Mouse (Mus musculus): ENCODE data around the gene Lypd4.

Gene Lypd4

GRCm38 (mm10) chr7:24889431-24890220 is 19.9 kb upstream of the Lypd4 start:
- no peak for DNase-seq (ENCODE audit: low spot score in 2 of 2)

DNA sequence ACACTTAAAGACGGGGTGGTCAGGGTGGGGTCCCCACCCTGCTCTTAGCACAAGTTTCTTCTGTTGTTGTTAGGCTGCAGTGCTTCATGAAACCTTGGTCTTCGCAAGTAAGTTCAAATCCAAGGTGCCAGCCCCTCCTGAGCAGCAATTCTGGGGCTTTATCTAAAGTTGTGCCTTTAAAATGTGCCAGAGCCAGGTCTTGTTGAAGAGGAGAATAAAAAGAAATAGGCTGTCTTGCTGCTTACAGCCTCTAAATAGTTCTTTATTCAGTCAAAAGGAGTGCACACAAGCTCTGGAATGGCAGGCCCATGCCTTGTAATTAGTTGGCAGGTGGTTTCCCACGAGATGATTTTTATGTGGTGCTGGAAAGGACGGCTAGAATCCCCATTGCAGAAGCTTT is 17.4 kb upstream of the Lypd4 start:
- no peak for DNase-seq (ENCODE audit: low spot score in 2 of 2)

GRCm38 (mm10) chr7:24886308-24886633 is 16.5 kb upstream of the Lypd4 start:
- no peak for DNase-seq (ENCODE audit: low spot score in 2 of 2)

- no peak for DNase-seq (ENCODE audit: low spot score in 2 of 2)
These were observed 15.9 kb upstream of the Lypd4 start for GRCm38 (mm10) chr7:24885468-24886307.

- DNase-seq (ENCODE audit: low spot score in 2 of 2): no peak
These were observed 15.1 kb upstream of the Lypd4 start for GRCm38 (mm10) chr7:24884693-24885291.

GRCm38 (mm10) chr7:24883896-24884692 is 14.4 kb upstream of the Lypd4 start, which contains the start of gene Rps19:
Gene Rps19, plus strand, starts transcription at chr7:24884371.
- peak; percentile 98 for DNase-seq (ENCODE audit: low spot score in 2 of 2)

- DNase-seq (ENCODE audit: low spot score in 2 of 2): no peak
These were observed 12.9 kb upstream of the Lypd4 start for GRCm38 (mm10) chr7:24882416-24883199.

DNA sequence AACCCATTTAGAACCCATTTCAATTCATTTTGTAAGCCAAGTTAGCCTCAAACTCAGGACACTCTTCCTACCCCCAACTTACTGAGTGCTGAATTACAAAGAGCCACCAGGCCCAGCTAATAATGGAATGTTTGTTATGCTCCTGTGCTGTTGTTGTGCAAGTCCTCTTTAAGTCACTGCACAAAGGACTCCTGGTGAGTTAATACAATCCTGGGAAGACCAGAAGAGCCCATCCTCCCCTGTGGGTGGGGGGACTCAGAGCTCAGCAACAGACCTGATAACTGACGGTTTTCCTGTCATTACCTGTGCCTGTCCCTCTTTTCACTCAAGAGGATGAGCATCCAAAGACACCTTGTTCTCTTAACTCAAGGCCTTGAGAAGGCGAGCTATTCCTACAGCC is 9.9 kb upstream of the Lypd4 start:
- no peak for DNase-seq (ENCODE audit: low spot score in 2 of 2)

- DNase-seq (ENCODE audit: low spot score in 2 of 2): no peak
These were observed 7.8 kb upstream of the Lypd4 start for GRCm38 (mm10) chr7:24877588-24877987.

DNA sequence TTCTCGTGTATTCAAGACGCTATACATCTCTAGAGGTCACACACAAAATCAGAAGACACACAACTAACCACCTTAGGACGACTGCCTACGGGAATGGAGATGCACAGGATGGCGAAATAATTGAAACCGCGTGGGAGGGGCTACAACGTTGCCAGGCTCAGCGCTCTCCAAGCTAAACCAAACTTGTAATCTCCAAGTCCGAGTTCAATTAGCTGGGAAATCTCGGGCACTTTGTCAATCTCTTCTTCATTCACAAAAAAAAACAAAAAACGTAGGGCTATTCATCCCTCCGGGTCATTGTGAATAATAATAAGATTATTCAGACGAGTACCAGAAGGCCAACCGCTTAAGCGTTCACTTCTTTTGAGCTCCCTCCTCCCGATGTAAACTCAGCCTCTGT is 661 bp downstream of the Lypd4 start:
- DNase-seq (ENCODE audit: low spot score in 2 of 2): no peak

DNA sequence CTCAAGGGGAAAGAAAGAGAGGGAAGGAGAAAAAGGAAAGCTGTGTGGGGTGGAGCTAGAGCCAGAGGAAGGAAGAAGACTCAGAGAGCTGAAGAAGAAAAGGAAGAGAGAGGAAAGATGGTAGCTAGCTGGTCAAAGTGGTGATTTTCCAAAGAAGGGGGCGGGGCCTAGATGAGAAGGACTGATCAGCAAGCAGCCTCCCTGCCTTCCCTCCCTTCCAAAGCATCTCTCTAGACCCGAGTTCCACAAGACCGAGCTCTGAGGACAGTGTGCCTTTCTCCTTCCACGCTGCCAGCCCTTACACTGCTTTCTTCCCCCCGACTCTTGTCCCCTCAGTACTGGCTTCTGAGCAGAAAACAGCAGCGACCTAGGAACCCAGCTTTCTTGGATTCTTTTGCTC is 5.6 kb downstream of the Lypd4 start:
- DNase-seq (ENCODE audit: low spot score in 2 of 2): no peak

- no peak for DNase-seq (ENCODE audit: low spot score in 2 of 2)
These were observed 6.9 kb downstream of the Lypd4 start for GRCm38 (mm10) chr7:24862853-24863252.

DNA sequence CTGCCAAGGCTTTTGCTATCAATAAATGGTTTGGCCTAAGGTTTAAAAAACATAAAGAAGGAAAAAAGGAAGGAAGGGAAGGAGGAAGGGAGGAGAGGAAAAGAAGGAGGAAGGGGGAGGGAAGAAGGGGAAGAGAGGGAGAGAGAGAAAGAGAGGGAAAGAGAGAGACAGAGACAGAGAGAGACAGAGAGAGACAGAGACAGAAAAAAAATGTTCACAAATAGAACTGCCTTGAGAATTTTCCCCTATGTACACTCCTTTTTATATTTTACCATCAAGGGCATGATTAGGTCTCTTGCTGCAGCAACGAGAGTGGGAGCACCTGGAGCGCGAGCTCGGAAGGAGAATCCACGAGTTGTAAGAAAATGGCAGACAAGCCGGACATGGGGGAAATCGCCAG is 7.8 kb downstream of the Lypd4 start, which contains the start of gene Gm9844:
Gene Gm9844, plus strand, starts transcription at position 301 of the 400 bp plus-strand sequence.
- no peak for DNase-seq (ENCODE audit: low spot score in 2 of 2)

DNA sequence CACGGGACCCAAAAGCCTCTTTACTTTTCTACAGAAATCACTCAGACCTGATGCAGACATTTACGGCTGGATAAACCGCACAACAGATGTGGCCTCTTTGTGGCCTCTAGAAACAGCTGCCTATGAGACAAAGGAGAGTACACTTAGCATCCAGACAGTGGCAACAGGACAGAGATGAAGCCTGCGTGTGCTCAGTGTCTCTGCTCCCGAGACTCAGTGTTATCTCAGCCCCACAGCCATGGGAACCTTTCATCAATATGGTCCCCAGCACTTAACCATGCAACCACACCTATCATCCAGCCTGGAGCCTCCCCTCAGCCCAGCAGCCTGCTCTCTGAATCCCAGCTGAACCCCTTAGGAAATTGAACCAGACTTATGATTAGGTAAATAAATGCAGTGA is 10.5 kb downstream of the Lypd4 start:
- no peak for DNase-seq (ENCODE audit: low spot score in 2 of 2)

GRCm38 (mm10) chr7:24856460-24857120 is 13.2 kb downstream of the Lypd4 start:
- no peak for DNase-seq (ENCODE audit: low spot score in 2 of 2)

DNA sequence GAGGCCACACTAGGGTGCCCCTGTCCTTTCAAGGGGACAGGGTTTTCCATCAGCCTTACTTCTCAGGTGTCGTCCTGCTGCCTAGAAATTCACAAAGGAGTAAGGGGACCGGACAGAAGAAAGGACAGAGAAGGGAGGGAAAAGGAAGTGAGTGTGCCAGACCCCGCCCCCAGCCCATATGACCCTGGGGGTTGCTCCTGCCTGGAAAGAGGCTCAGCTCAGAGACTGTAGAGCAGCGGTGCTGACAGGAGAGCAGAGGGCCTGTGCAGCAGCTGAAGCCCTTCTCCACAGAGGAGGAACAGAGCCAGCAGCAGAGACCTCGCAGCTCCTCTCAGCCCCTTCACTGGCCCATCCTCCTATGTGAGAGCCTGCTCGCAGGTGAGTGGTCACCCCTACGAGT is 16.0 kb downstream of the Lypd4 start:
- no peak for DNase-seq (ENCODE audit: low spot score in 2 of 2)

DNA sequence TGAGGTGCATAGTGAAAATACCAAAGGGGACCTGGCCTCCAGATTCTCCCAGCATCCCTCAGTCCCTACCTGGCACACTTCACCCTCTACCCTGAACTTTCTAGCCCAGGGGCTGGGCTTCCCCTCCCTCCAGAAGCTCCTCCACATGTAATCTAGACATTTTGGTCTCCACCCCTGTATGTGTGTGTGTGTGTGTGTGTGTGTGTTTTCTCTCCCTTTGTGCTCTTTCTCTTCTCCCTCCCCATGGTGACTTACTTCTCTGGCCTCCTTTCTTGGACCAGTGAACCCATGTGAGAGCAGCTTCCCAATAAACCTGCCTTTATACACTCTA is 16.5 kb downstream of the Lypd4 start:
- DNase-seq (ENCODE audit: low spot score in 2 of 2): no peak

DNA sequence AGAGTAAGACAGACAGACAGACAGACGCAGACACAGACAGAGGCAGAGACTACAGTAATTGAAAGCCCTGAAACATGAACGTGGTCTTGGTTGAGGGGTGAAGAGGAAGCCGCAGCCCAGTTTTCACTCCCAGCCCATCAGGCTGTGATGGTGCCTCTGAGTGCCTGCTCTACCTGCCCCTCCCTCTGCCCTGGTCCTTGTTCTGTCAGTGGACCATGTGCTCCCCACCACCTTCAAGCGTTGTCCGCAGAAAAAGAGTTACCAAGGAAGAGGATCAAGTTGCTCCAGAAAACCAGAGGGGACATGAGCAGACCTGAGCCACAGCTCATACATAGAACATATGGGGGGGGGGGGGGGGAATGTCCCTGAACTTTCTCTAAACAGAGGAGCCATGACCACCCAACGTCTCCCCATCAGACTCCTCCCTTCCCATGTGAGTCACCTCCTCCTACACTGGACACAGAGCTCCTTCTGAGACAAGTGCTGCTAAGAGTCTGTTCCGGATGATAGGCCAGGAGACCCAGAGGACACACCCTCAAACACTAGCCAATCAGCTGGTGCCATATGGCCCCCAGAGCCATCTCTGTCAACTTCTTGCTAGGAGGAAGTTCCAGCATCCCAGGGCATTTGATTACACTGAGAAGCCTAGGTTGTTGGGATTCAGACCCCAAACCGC is 17.0 kb downstream of the Lypd4 start:
- no peak for DNase-seq (ENCODE audit: low spot score in 2 of 2)

DNA sequence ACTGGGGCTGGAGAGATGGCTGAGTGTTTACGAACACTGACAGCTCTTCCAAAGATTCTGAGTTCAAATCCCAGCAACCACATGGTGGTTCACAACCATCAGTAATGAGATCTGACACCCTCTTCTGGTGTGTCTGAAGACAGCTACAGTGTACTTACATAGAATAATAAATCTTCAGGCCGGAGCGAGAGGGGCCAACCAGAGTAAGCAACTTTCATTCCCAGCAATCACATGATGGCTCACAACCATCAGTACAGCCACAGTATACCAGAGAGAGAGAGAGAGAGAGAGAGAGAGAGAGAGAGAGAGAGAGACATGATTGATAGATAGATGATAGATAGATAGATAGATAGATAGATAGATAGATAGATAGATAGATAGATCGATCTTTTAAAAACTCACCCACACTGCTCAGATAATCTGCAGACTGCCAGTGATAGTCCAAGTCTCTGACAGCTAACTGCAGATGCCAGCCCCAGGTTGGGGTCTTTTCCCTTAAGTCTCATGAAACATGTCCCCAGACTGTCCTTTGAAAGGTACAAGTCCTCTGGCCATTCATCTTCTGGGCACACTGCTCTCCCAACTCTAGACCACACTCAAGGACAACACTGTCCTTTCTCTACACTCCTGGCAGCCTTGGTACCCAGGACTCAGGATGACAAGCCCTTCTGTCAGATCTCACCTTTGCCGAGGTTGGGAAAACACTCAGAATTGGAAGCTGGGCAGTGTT is 18.0 kb downstream of the Lypd4 start:
- DNase-seq (ENCODE audit: low spot score in 2 of 2): no peak
